Mouse (Mus musculus) stomach, embryonic 14.5 days (tissue): ENCODE data around the gene Amph. TPM values are rescaled to one million over a fixed set of nuclear protein-coding genes. Genes with fewer than 3 reads are reported as not detected.
"Not testable (repeated sequence)": the region's sequence is repeated elsewhere in the genome, so short reads cannot be mapped to it uniquely, and the experiment has no call there.

Experiments
- ATAC-seq: fragments of 200-750 bp; cut with Nextera tagmentation; 2 replicates; pipeline ENCODE4 v1.8.0; 2017; ENCODE audit warnings: low read depth, moderate TSS enrichment; ENCODE audit not compliant: insufficient number of reproducible peaks, insufficient read depth, low FRiP score
- H3K27ac ChIP-seq: fragments of 300-500 bp; sonication (generic); 2 replicates; pipeline ENCODE4 v1.5.1; 2014; ENCODE audit warnings: mild to moderate bottlenecking, low read length, moderate library complexity, mixed read lengths
- H3K27me3 ChIP-seq: fragments of 300-500 bp; sonication (generic); 2 replicates; pipeline ENCODE4 v1.6.1; 2014; ENCODE audit warnings: low read length, control low read depth, mixed read lengths; ENCODE audit not compliant: control insufficient read depth, insufficient read depth
- H3K36me3 ChIP-seq: fragments of 300-500 bp; sonication (generic); 2 replicates; pipeline ENCODE4 v1.6.1; 2014; ENCODE audit warnings: mild to moderate bottlenecking, control low read depth, low read length, moderate library complexity, mixed read lengths; ENCODE audit not compliant: control insufficient read depth, insufficient read depth
- H3K4me1 ChIP-seq: fragments of 300-500 bp; sonication (generic); 2 replicates; pipeline ENCODE4 v1.6.1; 2014; ENCODE audit warnings: low read length, control low read depth, mixed read lengths; ENCODE audit not compliant: control insufficient read depth, insufficient read depth
- H3K4me2 ChIP-seq: fragments of 300-500 bp; sonication (generic); replicated peaks from 2 replicates; pipeline ENCODE4 v1.6.1; 2014; ENCODE audit warnings: low read depth, low read length, control low read depth
- H3K4me3 ChIP-seq: fragments of 300-500 bp; sonication (generic); 2 replicates; pipeline ENCODE4 v1.5.1; 2014; ENCODE audit warnings: low read depth, low read length, control low read depth
- H3K9ac ChIP-seq: fragments of 300-500 bp; sonication (generic); replicated peaks from 2 replicates; pipeline ENCODE4 v1.6.1; 2014; ENCODE audit warnings: low read depth, mild to moderate bottlenecking, control low read depth, low read length, moderate library complexity, mixed read lengths
- H3K9me3 ChIP-seq: fragments of 300-500 bp; sonication (generic); 2 replicates; pipeline ENCODE4 v1.6.1; 2016; ENCODE audit warnings: low read depth, low read length, control low read depth; ENCODE audit not compliant: control insufficient read depth
- WGBS: fragments of 180-500 bp; shearing (Covaris S2); extraction: QIAGEN DNeasy Blood & Tissue Kit; methylation state at CpG from one replicate; pipeline ENCODE4 v1.1.7; 2014; 5-methylcytosine and 5-hydroxymethylcytosine counted together
- polyA plus RNA-seq: library from polyadenylated mRNA; unstranded; fragments of >200 nt; fragmentation: Nextera tagmentation; extraction: Ambion mirVana; gene quantifications from 2 replicates; pipeline ENCODE4 v1.2.1, GENCODE M21; 2014

The Amph gene
- 2.7 and 3.3 TPM in 2 replicates for polyA plus RNA-seq

DNA sequence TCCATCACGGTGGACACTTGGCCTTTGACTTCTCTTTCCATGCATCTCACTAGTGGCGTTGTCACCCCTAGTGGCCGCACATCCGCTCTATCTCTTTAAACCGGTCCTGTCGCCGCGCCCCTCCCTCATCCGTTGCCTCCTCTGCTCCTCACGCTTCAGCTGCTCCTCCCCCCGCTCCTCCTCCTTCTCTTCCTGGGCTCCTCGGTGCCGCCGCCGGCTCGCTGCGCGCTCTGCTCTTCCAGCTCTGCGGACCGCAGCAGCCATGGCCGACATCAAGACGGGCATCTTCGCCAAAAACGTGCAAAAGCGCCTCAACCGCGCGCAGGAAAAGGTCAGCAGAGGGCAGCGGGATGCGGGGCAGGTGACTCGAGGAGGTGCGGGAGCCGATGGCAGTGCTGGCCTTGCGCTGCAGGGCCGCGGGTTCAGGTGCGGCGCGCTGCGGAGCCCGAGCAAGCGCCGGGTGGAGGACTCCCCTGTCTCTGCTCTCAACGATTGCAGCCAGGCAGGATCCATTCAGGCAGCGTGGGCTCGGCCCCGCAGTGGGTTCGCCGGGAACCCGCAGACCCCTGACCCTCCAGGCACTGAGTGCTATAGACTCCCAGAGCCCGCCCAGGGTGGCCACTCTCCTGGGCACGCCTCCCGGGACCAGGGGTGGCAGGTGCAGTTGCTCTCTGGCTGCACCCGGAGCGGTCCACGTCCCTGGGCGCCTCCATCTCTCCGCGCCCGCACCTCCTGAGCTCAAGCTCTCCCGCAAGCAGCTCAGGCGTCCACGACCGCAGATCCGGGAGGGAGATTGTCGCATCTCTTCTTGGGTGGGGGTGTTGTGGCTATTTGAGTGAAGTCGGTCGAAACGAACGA lies at the start of gene Amph:
TSS of gene Amph (plus strand) at position 35 of the 858 bp plus-strand sequence.
- H3K27me3 ChIP-seq = no peaks in the 10 kb centered on the region
- peak within 1 kb of the TSS; percentile 15; the same call in 1 of the 2 replicates for H3K9ac ChIP-seq
- H3K27ac ChIP-seq = no peak within 1 kb of the TSS
- no peaks in the 10 kb centered on the region for H3K9me3 ChIP-seq
- H3K4me3 ChIP-seq = peak within 1 kb of the TSS; percentile 65
- H3K4me2 ChIP-seq = peak within 1 kb of the TSS; percentile 99
- WGBS = under 1% methylated on average over 70 of the region's 70 CpGs
- H3K36me3 ChIP-seq = no peaks in the 10 kb centered on the region
- peak; percentile 83 for ATAC-seq
- H3K4me1 ChIP-seq = no peaks in the 10 kb centered on the region

DNA sequence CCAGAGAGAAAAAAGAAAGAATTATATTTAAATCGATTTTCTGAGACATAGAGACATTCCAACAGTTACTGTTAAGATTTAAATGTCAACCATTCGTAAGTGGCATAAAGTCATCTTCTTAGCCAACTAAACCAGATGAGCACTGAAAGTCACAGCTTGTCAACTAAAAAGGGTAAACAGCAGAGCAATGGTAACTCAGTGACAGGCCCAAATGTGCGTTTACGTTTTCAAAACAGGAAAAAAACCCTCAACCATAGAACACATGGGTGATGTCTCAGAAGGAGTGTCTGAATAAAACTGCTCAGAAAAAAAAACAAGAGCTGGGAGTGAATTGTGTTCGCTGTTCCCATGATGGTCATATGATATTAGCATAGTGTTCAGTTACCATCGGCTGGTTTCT lies 44.4 kb upstream of the Amph start:
- no peaks in the 10 kb centered on the region for H3K4me1 ChIP-seq
- ATAC-seq = no peak

DNA sequence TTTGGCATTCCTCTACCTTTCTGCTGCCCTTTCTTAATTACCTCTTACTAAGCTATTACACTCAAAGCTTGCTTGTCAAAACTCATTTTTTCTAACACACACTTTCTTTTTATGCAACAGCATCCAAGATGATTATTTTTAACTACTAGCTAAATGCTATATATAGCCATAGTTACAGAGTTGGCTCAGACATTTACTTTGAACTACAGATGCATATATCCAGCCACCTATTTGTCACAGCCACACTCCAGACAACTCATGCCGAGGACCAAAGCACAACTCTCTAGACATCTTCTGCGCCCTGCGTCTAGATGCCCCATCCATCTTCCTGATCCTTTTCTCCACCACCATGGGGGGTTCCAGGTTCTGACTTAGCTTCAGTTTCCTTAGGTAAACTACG lies 33.2 kb upstream of the Amph start:
- Histone ChIP-seq H3K27me3 (no peaks in the 10 kb centered on the region), H3K4me2 (no peak overlapping the region), H3K9ac (no peak overlapping the region), H3K4me3 (no peak overlapping the region), H3K4me1 (no peaks in the 10 kb centered on the region), H3K9me3 (no peaks in the 10 kb centered on the region), H3K27ac (no peak overlapping the region), H3K36me3 (no peaks in the 10 kb centered on the region)
- WGBS = 71% methylated on average over 4 of the region's 4 CpGs
- ATAC-seq = no peak

More for the DNA sequence above, 44.4 kb upstream of the Amph start:
- Histone ChIP-seq H3K9me3 (no peaks in the 10 kb centered on the region), H3K27me3 (no peaks in the 10 kb centered on the region), H3K27ac (no peak overlapping the region), H3K9ac (no peak overlapping the region), H3K36me3 (no peaks in the 10 kb centered on the region), H3K4me2 (no peak overlapping the region), H3K4me3 (no peak overlapping the region)
- 82% methylated on average over 6 of the region's 6 CpGs for WGBS

DNA sequence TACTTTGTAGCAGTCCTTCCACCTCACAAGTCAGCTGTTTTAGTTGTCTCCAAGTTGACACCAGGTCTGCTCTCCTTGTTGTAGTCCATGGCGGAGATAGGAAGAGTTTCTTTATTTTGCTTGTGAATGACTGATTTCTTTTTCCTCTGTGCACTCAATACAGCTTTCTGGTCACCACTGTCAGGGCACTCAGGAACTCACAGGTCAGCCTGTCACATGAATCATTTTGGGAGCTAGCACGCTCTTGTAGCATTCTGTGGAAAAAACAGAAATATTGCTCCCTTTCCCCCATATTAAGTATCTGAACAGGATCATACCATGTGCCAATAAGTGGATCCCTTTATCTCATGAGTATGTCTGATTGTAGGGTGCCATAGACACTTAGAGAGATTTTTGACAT lies 14.8 kb upstream of the Amph start:
- H3K9ac ChIP-seq, H3K9me3 ChIP-seq, ATAC-seq, H3K4me3 ChIP-seq, H3K27me3 ChIP-seq, H3K27ac ChIP-seq, H3K4me1 ChIP-seq, H3K4me2 ChIP-seq, H3K36me3 ChIP-seq: not testable (repeated sequence)
- 57% methylated on average over 1 of the region's 2 CpGs for WGBS

DNA sequence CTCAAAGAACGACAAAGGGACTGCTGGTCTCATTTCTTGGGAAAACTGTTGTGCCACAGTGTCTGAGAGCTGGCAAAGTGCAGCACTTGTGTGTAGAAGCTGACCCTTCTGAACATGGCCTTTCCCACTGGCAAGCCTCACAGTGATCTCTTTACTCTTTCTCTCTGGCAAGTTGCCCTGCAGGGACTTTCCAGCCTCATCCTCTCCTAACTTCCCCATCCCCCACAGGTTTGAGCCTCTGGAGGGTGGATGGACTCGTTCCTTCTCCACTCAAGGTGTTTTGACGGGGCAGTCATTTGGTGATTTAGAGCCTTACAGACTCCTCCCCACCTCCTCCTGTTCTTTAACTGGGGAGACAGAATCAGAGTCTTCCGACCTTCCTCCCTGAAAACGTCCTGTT lies 319 bp upstream of the Amph start:
- H3K4me1 ChIP-seq = no peaks in the 10 kb centered on the region
- ATAC-seq = no peak; the same call in 1 of the 2 replicates
- H3K9me3 ChIP-seq = no peaks in the 10 kb centered on the region
- no peaks in the 10 kb centered on the region for H3K27me3 ChIP-seq
- H3K36me3 ChIP-seq = no peaks in the 10 kb centered on the region
- H3K4me2 ChIP-seq = peak overlapping the region; percentile 99
- WGBS = 15% methylated on average over 5 of the region's 5 CpGs
- H3K27ac ChIP-seq = no peak overlapping the region
- no peak overlapping the region for H3K9ac ChIP-seq
- H3K4me3 ChIP-seq = peak overlapping the region; percentile 65

DNA sequence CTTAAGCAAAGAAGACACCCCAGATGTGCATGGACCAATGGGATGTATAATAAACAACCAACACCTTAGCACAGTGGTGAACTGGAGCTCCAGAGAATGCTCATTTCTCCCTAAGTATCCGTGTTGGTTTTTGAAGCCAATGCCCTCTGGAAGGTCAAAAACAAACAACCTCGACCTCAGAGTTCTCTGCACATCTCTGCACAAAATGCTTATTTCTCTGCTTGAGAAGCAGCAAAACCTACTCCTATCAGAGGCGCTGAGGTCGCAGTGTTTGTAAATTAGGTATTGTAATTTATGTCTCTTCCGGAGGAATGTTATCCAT lies 985 bp downstream of the Amph start:
- no peaks in the 10 kb centered on the region for H3K36me3 ChIP-seq
- H3K4me2 ChIP-seq = peak overlapping the region; percentile 99
- no peaks in the 10 kb centered on the region for H3K4me1 ChIP-seq
- no peaks in the 10 kb centered on the region for H3K27me3 ChIP-seq
- peak overlapping the region; percentile 65 for H3K4me3 ChIP-seq
- 10% methylated on average over 5 of the region's 5 CpGs for WGBS
- no peak overlapping the region for H3K27ac ChIP-seq
- no peak for ATAC-seq
- no peak overlapping the region for H3K9ac ChIP-seq
- no peaks in the 10 kb centered on the region for H3K9me3 ChIP-seq

DNA sequence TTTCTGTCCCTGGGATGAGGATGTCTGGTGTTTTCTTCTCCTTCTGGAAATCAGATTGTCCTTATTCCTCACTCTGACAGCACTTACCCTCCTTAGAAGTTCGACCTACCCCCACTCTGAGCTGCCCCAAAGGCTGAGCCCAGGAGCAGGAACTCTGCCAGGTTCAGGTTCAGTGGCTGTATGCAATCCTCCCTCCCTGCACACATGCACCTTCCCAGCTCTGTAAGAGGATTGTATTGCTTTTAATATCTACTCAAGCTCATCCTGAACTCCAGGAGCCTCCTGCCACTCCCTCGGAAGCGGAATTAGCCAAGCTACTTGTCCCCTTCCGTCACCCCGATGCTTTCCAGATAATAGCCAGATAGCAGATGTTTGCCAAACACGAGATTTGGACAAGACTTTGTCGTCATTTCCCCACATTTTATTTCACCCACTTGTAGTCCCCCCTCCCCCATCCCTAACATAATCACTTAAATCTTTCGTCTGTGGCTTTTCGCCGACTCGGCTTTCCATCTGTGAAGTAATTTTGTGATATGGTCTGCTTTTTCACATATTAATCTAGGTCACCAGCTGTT lies 1.7 kb downstream of the Amph start:
- Histone ChIP-seq H3K36me3 (no peaks in the 10 kb centered on the region), H3K9ac (no peak overlapping the region), H3K4me3 (no peak overlapping the region), H3K4me2 (no peak overlapping the region), H3K27ac (no peak overlapping the region), H3K9me3 (no peaks in the 10 kb centered on the region), H3K27me3 (no peaks in the 10 kb centered on the region), H3K4me1 (no peaks in the 10 kb centered on the region)
- no peak for ATAC-seq
- 31% methylated on average over 11 of the region's 11 CpGs for WGBS

DNA sequence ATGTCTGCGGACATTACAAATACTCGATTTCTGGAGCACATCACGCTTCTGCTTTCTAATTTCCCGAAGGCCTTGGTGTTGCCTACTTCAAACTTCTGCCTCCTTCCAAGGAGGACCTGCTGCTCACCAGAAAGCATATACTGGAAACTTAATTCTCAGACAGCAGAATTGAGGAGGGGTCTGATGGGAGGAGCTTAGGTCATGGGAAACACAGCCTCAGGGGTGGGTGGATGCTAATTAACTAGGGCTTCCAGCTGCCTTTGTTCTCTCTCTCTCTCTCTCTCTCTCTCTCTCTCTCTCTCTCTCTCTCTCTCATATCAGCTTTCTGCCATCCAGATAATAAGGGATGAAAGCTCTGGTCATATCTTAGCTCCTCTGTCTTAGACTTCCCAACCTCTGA lies 5.6 kb downstream of the Amph start:
- ATAC-seq = no peak
- 89% methylated on average over 4 of the region's 4 CpGs for whole genome bisulfite sequencing
- Histone ChIP-seq H3K4me1 (no peaks in the 10 kb centered on the region), H3K9ac (no peak overlapping the region), H3K36me3 (no peaks in the 10 kb centered on the region), H3K4me3 (no peak overlapping the region), H3K27me3 (no peaks in the 10 kb centered on the region), H3K27ac (no peak overlapping the region), H3K9me3 (no peaks in the 10 kb centered on the region), H3K4me2 (no peak overlapping the region)
